Mouse (Mus musculus) splenic B cell, adult 2 months (primary cell): ENCODE measurements around the gene Gm49320.
A peak's percentile ranks its signal among the peaks of the same experiment; 100 is the strongest.

ENCODE experiments used
- DNase-seq: peaks from one replicate; pipeline ENCODE4 v3.0.0-alpha.2; 2011; ENCODE audit warnings: low read depth, low spot score
- H3K27me3 ChIP-seq: 2 replicates; pipeline ENCODE4 v1.6.1; 2012; ENCODE audit warnings: mild to moderate bottlenecking, low read length, moderate library complexity, mixed read lengths; ENCODE audit not compliant: control insufficient read depth, poor library complexity, insufficient read depth, severe bottlenecking
- H3K36me3 ChIP-seq: 2 replicates; pipeline ENCODE4 v1.6.1; 2012; ENCODE audit warnings: mild to moderate bottlenecking, low read length, moderate library complexity, mixed read lengths; ENCODE audit not compliant: control insufficient read depth, poor library complexity, insufficient read depth, severe bottlenecking

Gm49320 gene

GRCm38 (mm10) chr8:4259125-4259804 is 20.6 kb downstream of the Gm49320 start, which contains the start of gene Ctxn1:
Gene Ctxn1, minus strand, starts transcription at chr8:4259274.
- peaks cover 4% of the 10 kb centered on the region; the same call in 1 of the 2 replicates for H3K36me3 ChIP-seq
- DNase-seq = peak; percentile 89
- no peaks in the 10 kb centered on the region for H3K27me3 ChIP-seq

- peaks cover 4% of the 10 kb centered on the region; the same call in 1 of the 2 replicates for H3K36me3 ChIP-seq
- DNase-seq = no peak
- no peaks in the 10 kb centered on the region for H3K27me3 ChIP-seq
These were observed 21.1 kb downstream of the Gm49320 start for GRCm38 (mm10) chr8:4259805-4260170.

GRCm38 (mm10) chr8:4263105-4263791 is 24.6 kb downstream of the Gm49320 start:
- no peak for DNase-seq
- Histone ChIP-seq H3K36me3 (peaks cover 14% of the 10 kb centered on the region), H3K27me3 (no peaks in the 10 kb centered on the region)

DNA sequence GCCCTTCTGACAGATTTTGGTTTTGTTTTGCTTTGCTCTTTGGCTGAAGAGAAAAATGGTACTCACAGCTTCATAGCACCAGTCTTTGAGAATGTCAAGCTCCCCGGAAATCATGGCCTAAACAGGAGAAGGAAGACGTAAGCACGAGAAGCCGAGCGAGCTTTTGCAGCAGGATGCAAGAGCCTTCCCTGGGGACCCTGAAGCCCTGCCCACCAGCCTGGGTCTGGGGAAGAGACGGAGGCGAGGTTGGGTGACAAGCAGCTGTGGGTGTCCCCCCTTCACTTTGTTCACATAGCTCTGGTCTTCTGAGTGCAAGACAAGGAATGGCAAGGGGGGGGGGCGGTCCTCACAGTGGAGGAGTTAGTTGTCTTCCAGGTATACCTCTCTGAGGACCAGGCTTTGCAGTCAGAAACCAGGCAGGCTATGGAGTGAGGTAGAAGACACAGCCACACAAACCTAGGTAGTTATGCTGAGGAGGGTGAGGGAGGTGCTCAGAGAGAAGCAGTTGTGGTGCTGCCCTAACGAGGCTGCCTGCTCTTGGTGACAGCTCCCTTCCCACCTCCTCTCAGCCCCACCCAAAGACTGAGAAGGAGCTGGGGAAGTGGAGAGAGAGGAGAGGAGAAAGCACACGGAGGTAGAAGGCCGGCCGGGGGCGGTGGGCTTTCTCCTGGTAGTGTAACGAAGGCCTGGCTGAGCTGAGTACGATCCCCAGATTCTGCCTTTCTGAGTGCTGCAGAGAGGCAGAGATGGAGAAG is 26.7 kb downstream of the Gm49320 start:
- DNase-seq = no peak
- peaks cover 24% of the 10 kb centered on the region for H3K36me3 ChIP-seq
- no peaks in the 10 kb centered on the region for H3K27me3 ChIP-seq

DNA sequence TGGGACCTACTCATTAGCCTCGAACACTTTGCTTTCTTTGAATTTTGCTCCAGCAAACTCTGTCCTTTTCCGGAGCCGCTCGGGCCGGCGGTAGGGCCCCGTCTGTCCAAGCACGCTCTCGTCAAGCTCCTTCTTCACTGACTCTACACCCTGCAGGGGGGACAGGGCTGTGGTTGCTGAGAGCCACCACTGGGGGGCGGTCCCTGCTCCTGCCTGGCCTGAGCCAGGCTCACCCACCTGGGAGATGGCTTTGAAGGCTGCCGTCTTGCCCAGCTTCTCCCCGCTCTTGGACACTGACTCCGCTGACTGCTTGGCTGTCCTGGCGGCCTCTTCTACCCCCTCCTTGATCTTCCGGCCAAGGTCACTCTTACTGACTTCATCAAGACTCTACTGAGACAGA is 29.0 kb downstream of the Gm49320 start:
- Histone ChIP-seq H3K36me3 (peaks cover 23% of the 10 kb centered on the region), H3K27me3 (no peaks in the 10 kb centered on the region)
- DNase-seq = peak; percentile 28

DNA sequence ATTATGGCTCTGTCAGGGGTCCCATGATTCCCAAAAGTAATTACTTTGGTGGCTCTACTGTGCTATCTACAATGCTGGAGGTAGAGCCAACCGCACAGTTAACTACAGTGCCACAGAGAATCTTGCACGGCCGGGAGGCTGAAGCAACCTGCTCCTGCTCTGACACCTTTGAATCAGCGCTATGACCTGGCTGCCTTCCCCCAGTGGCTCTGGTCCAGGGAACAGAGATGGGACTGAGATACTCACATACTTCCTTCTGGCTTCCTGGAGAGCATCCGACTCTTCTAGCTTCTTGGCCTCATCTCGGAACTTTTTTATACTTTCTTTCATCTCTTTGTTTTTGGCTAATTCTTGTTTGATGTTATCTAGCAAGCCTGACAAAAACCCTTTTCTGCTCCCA is 30.9 kb downstream of the Gm49320 start:
- Histone ChIP-seq H3K36me3 (peaks cover 21% of the 10 kb centered on the region), H3K27me3 (no peaks in the 10 kb centered on the region)
- DNase-seq = no peak

- peak; percentile 93 for DNase-seq
These were observed 36.8 kb downstream of the Gm49320 start, which contains the start of gene Timm44 for GRCm38 (mm10) chr8:4275275-4276110. Gene Timm44, minus strand, starts transcription at chr8:4275913.

DNA sequence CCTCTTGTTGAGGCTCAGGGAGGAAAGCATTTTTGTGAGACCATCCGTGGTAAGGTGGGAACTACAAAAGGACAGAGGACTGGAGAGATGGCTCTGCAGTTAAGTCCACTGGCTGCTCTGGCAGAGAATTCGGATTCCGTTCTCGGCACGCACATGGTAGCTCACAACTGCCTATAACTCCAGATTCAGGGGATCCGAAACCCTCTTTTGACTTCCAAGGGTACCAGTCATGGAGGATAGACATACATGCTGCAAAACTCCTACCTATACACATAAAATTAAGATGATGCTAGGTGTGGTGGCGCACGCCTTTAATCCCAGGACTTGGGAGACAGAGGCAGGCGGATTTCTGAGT is 37.4 kb downstream of the Gm49320 start:
- DNase-seq = no peak
- Histone ChIP-seq H3K27me3 (no peaks in the 10 kb centered on the region), H3K36me3 (no peaks in the 10 kb centered on the region)

More at GRCm38 (mm10) chr8:4275275-4276110, 36.8 kb downstream of the Gm49320 start, which contains the start of gene Timm44:
- H3K36me3 ChIP-seq = no peaks in the 10 kb centered on the region
- H3K27me3 ChIP-seq = no peaks in the 10 kb centered on the region

- DNase-seq = no peak
- Histone ChIP-seq H3K36me3 (peaks cover 2% of the 10 kb centered on the region), H3K27me3 (no peaks in the 10 kb centered on the region)
These were observed 54.1 kb downstream of the Gm49320 start for GRCm38 (mm10) chr8:4292738-4293137.

- Histone ChIP-seq H3K36me3 (peaks cover 6% of the 10 kb centered on the region), H3K27me3 (no peaks in the 10 kb centered on the region)
- no peak for DNase-seq
These were observed 59.2 kb downstream of the Gm49320 start for GRCm38 (mm10) chr8:4297822-4298221.
